Mouse (Mus musculus) neural tube, embryonic 14.5 days (tissue): ENCODE results near the gene Usp47. TPM values are rescaled to one million over a fixed set of nuclear protein-coding genes. Genes with fewer than 3 reads are reported as not detected.

Experiments used
- polyA plus RNA-seq: library from polyadenylated mRNA; unstranded; fragments of >200 nt; fragmentation: Nextera tagmentation; extraction: Ambion mirVana; gene quantifications from 2 replicates; pipeline ENCODE4 v1.2.1, GENCODE M21; 2014

Gene Usp47
- polyA plus RNA-seq, 1 experiment from 2014 or later = 86.2 TPM

Other genes with a start within 250 kb of the Usp47 start
- gene Galnt18, start 243.5 kb upstream of the Usp47 start, polyA plus RNA-seq = 10.6 and 12.7 TPM in 2 replicates
- 16.5 and 23.5 TPM in 2 replicates for gene Dkk3, start 135.6 kb downstream of the Usp47 start, polyA plus RNA-seq
- 3.7 and 5.3 TPM in 2 replicates for gene Mical2, start 202.4 kb downstream of the Usp47 start, polyA plus RNA-seq